Mouse (Mus musculus): ENCODE measurements at regions not wholly inside any gene's neighbourhood (a gene's known extent, or its start where the extent isn't known, plus 50 kb on each side); places are given as distances from the start of the nearest gene placed in this dataset.

DNA sequence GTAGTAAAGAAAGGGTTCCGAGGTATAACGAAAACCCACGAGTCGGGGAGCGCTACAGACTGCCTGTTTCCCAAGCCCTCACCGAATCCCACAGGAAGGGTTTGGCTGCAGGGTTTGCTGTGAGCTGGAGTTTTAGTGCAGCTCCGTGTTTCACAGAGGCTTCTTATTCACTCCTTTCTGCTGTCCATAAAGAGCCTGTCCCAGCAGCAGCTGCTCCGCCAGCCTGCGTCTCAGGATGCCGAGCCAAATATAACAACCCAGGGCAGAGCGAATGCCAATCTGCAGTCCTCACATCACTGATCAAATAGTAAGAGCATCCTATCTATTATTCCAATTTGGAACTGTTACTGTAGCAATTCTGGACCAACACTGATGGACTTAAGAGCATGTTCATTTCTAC lies 110.7 kb upstream of the Mpp6 start:
- DNase-seq: no peak

DNA sequence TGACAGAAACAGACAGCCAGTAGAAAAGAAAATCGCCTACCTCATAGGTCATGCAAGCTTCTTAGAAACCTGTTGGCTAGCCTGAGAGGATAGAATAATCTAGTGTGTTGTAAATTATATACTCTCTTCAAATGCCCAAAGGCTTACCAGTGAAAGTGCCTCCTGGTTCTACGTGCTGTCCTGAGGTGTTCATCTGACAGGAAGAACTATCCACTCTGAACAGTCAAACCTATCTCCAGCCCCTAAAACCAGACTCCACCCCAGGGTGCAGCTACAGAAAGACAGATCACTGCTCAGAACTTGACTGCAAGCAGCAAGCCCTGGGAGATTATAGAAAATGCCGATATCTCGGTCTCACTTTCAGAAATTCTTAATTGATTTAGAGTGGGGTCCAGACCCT lies 102.0 kb upstream of the Mpp6 start:
- no peak for DNase-seq

- no peak for DNase-seq
These were observed 101.2 kb upstream of the Mpp6 start for GRCm38 (mm10) chr6:50008869-50009268.

- DNase-seq: peak; percentile 29 to 43
These were observed 100.7 kb upstream of the Mpp6 start for GRCm38 (mm10) chr6:50009339-50009738.

- no peak for DNase-seq
These were observed 100.2 kb upstream of the Mpp6 start for GRCm38 (mm10) chr6:50009856-50010255.

GRCm38 (mm10) chr6:50011071-50011470 lies 99.0 kb upstream of the Mpp6 start:
- DNase-seq: no peak

- DNase-seq: no peak
These were observed 98.1 kb upstream of the Mpp6 start for GRCm38 (mm10) chr6:50011746-50012453.

DNA sequence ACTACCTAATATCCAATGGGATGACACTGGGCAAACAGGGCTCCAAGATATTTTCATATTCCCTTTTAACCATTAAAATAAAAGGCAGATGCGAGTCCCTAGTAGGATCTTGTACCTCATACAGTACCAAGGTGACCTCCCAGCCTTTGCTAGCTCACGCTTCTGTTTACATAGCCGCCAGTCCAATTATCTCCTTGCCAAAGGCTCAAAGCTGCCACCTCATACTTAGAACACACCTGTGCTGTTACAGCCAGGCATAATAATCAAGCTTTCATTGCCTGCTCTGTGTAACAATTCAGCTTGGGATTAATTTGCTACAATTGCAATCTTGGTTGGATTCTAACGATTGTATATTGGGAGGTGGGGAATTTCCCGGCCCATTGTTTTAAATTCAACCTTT lies 97.0 kb upstream of the Mpp6 start:
- DNase-seq: no peak

DNA sequence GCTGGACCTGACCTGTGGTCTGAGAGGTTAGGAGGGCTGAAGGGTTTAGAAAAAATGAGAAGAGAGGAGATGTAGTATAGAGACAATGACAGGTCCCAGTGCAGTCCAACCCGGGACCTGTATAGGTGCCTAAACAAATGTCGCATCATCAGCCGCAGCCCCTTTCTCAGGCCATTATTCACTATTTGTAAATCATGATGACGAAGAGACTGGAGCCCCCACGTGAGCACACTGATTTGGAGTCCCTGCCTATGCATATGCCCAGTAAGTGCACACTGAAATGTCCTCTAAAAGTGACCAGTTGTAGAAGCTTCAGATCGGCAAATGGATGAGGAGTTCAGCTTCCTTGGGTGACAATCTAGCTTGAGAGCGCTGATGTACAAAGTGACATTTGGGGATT lies 96.2 kb upstream of the Mpp6 start:
- DNase-seq: no peak

DNA sequence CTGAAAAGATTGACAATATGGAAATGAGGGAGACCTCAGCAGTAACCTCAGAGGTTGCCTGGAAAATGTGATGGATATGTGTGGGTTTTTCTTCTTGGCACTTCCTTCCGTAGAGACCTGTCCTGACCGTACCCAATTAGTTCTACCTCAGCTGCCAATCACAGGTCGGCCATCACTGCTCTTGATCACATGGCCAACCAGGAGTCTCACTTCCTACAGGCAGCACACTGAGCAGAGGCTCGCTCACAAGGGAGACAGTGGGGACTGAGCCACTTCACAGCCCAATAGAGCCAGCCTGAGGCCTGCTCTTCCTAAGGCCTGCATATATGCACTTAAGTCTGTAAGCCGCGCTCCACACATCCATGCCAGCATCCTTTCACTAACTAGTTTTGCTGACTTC lies 82.1 kb upstream of the Mpp6 start:
- no peak for DNase-seq

DNA sequence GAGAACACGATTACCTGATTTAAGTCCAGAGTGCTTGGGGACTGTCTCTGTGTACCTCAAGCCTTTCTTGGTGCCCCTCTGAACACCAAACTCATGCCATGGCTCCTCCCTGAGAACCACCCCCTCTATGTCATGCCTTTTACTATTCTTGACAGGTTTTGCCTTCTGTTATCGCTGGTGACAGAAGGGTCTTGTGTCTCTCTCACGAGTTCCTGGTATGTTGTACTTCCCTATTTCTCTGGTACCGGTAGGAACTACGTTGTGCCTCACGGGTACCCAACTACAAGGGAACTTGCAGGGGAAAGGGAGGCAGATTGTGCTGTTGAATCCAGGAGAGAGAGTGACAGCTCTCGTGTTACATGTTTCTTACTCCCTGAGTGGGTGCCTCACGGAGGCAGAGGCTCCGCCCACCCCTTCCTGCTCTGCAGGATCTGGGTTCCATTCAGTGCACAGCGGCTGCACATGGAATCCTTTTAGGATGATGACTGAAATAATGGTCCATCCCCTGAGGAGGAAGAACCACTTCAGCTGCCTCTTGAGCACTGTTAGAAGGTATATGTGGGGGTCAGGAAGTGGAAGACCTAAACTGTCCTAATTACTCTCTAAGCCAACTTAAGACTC lies 80.0 kb upstream of the Mpp6 start:
- no peak for DNase-seq

DNA sequence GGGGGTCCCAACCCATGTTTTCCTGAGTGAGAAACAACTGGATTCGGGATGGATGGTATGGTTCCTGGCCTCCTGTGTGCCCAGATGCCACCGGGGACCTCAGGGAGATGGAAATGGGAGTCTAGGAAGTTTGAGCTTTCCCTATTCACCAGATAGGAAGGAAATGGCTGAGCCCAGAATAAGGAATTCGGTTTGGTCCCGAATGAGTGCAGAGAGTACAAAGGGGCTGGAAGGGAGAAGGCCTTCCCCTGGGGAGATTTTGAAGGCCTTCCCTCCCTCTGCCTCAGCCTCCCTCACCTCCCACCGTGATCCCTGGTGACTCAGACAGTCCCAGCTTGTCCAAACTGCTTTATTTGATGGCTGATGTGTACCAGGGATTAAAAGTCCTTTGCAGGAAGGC lies 78.7 kb upstream of the Mpp6 start:
- no peak for DNase-seq

DNA sequence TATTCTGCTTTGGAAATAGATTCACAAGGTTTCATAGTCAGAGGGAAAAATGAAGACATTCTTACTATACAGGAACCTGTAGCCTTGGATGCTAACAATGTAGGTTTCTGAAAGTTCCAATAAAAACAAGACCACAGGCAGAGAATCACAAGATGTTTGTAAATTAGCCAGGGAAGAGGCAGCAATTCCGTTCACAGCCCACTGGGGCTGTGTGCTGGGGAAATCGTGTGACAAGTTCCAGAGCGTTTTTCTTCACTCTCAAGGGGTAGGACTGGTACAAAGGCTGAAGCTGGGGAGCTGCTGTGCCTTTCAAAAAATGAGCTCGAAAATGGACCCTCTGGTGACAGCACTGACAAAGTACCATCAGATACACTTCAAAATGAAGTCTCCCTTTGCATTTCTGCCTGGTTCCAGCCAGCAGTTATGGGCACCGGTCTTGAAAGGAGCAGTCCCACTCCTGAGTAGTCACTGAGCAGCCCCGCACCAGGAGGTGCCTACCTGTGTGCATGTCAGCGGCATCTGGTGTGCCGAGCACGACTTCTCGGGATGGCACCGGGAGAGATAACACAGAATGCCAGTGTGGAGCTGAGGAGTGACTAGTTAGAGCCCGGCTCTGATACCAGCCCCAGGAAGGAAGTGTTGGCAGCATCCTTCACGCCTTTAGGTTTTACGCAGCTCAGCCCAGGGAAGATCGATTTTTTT lies 77.0 kb upstream of the Mpp6 start:
- no peak for DNase-seq

GRCm38 (mm10) chr6:50037614-50038013 lies 72.4 kb upstream of the Mpp6 start:
- DNase-seq: no peak

DNA sequence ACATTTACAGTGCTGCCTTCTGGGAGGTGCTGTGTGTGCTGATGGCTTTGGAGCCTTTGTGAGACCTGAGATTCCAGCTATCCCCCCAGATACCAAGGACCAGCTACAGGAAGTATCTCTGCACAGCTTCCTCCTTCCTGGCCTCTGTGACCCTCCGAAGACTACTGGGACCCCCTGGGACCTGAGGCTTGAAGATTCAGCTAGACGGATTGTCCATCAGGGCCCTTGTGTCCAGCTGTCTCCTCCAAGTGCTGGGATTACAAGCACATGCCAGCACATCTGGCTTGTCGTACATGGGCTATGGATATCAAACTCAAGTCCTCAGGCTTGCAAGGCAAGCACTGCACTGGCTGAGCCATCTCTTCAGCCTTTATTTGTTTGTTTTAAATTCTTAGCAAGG lies 71.7 kb upstream of the Mpp6 start:
- no peak for DNase-seq

- DNase-seq: no peak
These were observed 69.0 kb upstream of the Mpp6 start for GRCm38 (mm10) chr6:50041044-50041443.

GRCm38 (mm10) chr6:50042127-50042526 lies 67.9 kb upstream of the Mpp6 start:
- peak; percentile 76 to 80 for DNase-seq

DNA sequence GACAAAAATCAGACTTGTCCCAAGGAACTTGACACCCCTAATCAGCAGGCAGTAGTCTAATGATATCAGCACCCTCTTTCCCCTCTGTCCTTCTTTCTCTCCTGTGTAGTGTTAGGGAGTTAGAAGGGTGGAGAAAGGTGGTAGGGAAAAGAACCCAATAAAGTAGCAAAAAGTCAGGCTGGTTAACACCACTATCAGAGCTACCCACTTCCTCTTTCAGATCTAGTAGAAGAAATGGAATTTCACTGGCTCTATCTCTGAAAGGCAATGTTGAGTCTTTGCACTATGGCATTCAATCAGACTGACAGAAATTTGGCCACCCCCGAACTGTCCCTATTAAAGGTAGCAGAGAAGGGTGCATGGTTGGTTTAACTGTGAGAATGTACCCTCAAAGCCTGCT lies 65.9 kb upstream of the Mpp6 start:
- no peak for DNase-seq

- no peak for DNase-seq
These were observed 63.3 kb upstream of the Mpp6 start for GRCm38 (mm10) chr6:50046721-50047120.

DNA sequence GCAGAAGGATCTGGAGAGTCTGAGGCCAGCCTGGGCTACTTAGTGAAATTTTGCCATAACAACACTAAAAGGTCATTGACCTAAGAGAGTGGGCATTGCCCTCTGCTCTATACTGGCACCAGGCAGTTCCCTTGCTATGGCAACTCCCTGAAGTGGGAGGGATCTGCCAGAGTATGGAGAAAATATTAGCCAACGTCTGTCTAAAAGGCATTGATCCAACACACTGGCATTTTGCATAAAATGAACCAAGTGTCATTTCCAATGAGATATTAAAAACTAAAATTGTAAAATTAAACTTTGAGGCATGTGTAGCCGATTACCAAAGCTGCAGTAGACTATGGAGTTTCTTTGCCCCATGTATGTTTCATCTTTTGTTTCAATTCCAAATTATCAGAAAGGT lies 57.6 kb upstream of the Mpp6 start:
- no peak for DNase-seq

GRCm38 (mm10) chr6:50053086-50053485 lies 57.0 kb upstream of the Mpp6 start:
- peak in 1 of 2 experiments; percentile 28 for DNase-seq

DNA sequence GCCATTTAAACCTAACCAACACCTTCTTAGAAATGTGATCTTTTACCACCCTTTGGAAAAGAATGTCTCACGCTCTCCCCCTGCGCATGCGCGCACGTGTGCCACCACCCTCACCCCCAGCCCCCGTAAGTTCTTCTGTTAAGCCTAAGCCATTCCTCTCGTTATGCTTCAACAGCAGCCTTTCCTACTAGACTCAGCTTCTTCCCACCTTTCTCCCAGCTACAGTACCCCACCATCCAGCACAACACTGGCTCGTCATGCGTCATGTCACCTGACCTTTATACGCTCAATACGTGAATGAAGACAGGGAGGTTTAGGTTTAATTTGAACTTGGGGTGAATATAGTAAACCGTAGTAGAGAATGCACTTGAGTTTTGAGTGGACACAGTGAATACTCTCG lies 55.8 kb upstream of the Mpp6 start:
- DNase-seq: no peak

- peak; percentile 24 to 53 for DNase-seq
These were observed 51.4 kb upstream of the Mpp6 start for GRCm38 (mm10) chr6:50058596-50058995.

GRCm38 (mm10) chr6:50059917-50060316 lies 50.1 kb upstream of the Mpp6 start:
- no peak for DNase-seq

Measured in kidney, adult 8-10 months (tissue).